Comparison of ENCODE assay signal across 14 mouse cellular contexts in the genomic region with DNA sequence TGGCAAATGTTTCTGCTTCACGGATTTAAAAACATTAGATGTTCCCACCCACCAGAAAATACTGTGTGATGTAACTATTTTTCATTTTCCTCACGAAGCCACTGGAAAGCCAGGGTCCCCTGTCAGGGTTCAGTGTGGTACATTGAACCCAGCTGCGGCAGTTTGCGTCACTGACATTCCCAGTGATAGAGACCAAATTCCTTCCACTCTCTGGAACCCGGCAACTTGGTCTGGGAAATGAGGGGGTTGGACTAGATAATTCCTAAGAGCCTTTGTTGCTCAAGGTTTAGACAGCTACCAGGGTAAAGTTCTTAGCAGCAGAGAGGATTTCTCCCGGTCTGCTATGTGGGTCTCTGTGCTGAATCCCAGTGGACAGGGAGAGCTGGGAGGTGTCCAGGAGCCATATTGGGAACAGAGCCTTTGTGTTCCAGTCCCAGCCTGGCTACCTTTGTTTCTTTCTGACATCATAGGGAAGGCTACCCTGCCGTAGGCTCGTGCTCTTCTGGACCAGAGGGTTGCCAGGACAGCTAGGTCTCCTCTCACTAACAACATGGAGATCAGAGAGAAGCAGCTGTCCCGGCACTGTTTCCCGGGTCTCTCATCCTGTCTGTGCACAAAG.
A peak's percentile ranks its signal among the peaks of the same experiment; 100 is the strongest.
DNase-seq lines count a peak whose midpoint lies in the region; ATAC-seq and TF ChIP-seq lines count a peak whose summit lies in the region.
"Had no signal": no experiment of that assay in that cellular context is flagged by ENCODE, and none has a peak within 500 bp of the region (broad histone marks: within the 10 kb centered on the region; RNA-seq: fewer than 3 reads in every experiment).

No protein-coding gene starts in this region.

- intact Hi-C loops in left cerebral cortex, postnatal 10 days (cut with DNase I): no loop called here

- DNase-seq in lung, postnatal 0 days (ENCODE audit: low spot score): peak; percentile 64
- no peak for DNase-seq in lung, adult 2 months
- peak; percentile 48 to 51 for DNase-seq in heart, adult 9 months (ENCODE audit: low spot score in 2 of 2)
- peak; percentile 7 for DNase-seq in hindbrain, embryonic 10.5 days (ENCODE audit: low spot score)
- DNase-seq in left cerebral cortex, postnatal 10 days (ENCODE audit: extremely low spot score in 1 of 2, low spot score in 2 of 2): no peak
- DNase-seq: cerebellum, adult 11 months; gastrocnemius, postnatal 14 days; thymus, postnatal 14 days had no signal

- 69% methylated on average over 10 of the region's 10 CpGs for whole genome bisulfite sequencing in lung, postnatal 0 days
- 74% methylated on average over 10 of the region's 10 CpGs for WGBS in lung, adult 2 months
- 59% methylated on average over 10 of the region's 10 CpGs for WGBS in hindbrain, embryonic 10.5 days
- 44% methylated on average over 10 of the region's 10 CpGs for WGBS in midbrain, embryonic 13.5 days

- no peak for TF ChIP-seq EP300 in lung, postnatal 0 days (IDR thresholded peaks at IDR 0.05)

- H3K27me3 ChIP-seq in lung, postnatal 0 days (replicated peaks; ENCODE audit: insufficient read depth, low read length): no peaks in the 10 kb centered on the region
- H3K27me3 ChIP-seq in hindbrain, embryonic 10.5 days (ENCODE audit: insufficient read depth, poor library complexity, severe bottlenecking): no peaks in the 10 kb centered on the region
- H3K27me3 ChIP-seq in midbrain, embryonic 13.5 days: no peaks in the 10 kb centered on the region

- no peak for TF ChIP-seq CTCF in lung, postnatal 0 days (IDR thresholded peaks at IDR 0.05)
- TF ChIP-seq CTCF in lung, adult 2 months (IDR thresholded peaks at IDR 0.05; ENCODE audit: insufficient read depth, low read length): no peak

- no peaks in the 10 kb centered on the region for H3K36me3 ChIP-seq in lung, postnatal 0 days (ENCODE audit: insufficient read depth, low read length)
- H3K36me3 ChIP-seq in hindbrain, embryonic 10.5 days: no peaks in the 10 kb centered on the region
- no peaks in the 10 kb centered on the region for H3K36me3 ChIP-seq in midbrain, embryonic 13.5 days
- H3K36me3 ChIP-seq: G1E had no signal

- peak; percentile 60 for ATAC-seq in lung, postnatal 0 days
- peak; percentile 56 for ATAC-seq in midbrain, embryonic 13.5 days
- ATAC-seq in inflammation-experienced regulatory T-cells, adult 6 months: no peak
- ATAC-seq in activated CD4-positive, CD25-positive, alpha-beta regulatory T cell, adult 4 months: no peak
- ATAC-seq: forebrain, embryonic 14.5 days had no signal

- H3K4me2 ChIP-seq in lung, postnatal 0 days (replicated peaks; ENCODE audit: low read depth, low read length): no peak overlapping the region
- H3K4me2 ChIP-seq in midbrain, embryonic 13.5 days (replicated peaks): no peak overlapping the region

- no peak overlapping the region for H3K9ac ChIP-seq in lung, postnatal 0 days (replicated peaks; ENCODE audit: low read depth)
- H3K9ac ChIP-seq in midbrain, embryonic 13.5 days (replicated peaks): no peak overlapping the region

- H3K4me1 ChIP-seq in lung, postnatal 0 days (ENCODE audit: insufficient read depth, low read depth, low read length): no peaks in the 10 kb centered on the region
- no peaks in the 10 kb centered on the region for H3K4me1 ChIP-seq in lung, adult 2 months (ENCODE audit: control insufficient read depth, insufficient read depth, low read length)
- H3K4me1 ChIP-seq in hindbrain, embryonic 10.5 days (replicated peaks): peaks cover 11% of the 10 kb centered on the region
- H3K4me1 ChIP-seq in midbrain, embryonic 13.5 days (replicated peaks): peaks cover 11% of the 10 kb centered on the region

- no peak for TF ChIP-seq POLR2A in lung, adult 2 months (IDR thresholded peaks at IDR 0.05; ENCODE audit: borderline replicate concordance, extremely low read depth, low read depth, low read length)

- H3K27ac ChIP-seq in lung, postnatal 0 days (ENCODE audit: low read length): no peak overlapping the region
- peak overlapping the region; percentile 67; the same call in 1 of the 2 replicates for H3K27ac ChIP-seq in hindbrain, embryonic 10.5 days
- no peak overlapping the region for H3K27ac ChIP-seq in midbrain, embryonic 13.5 days

- no peaks in the 10 kb centered on the region for H3K9me3 ChIP-seq in lung, postnatal 0 days (ENCODE audit: low read length)
- no peaks in the 10 kb centered on the region for H3K9me3 ChIP-seq in hindbrain, embryonic 10.5 days
- H3K9me3 ChIP-seq in midbrain, embryonic 13.5 days: no peaks in the 10 kb centered on the region
- H3K9me3 ChIP-seq: G1E had no signal

- H3K4me3 ChIP-seq in lung, postnatal 0 days (ENCODE audit: low read depth, low read length): no peak overlapping the region
- no peak overlapping the region for H3K4me3 ChIP-seq in lung, adult 2 months (replicated peaks; ENCODE audit: extremely low read depth, low read depth, low read length)
- H3K4me3 ChIP-seq in hindbrain, embryonic 10.5 days: no peak overlapping the region
- H3K4me3 ChIP-seq in midbrain, embryonic 13.5 days (replicated peaks): no peak overlapping the region
- H3K4me3 ChIP-seq: myocyte had no signal

Comparison
In these comparisons a context has a peak if more than half of its experiments do, and no peak if none do; other contexts are left out.
1. DNase-seq: peak in lung, postnatal 0 days (single experiment), heart, adult 9 months (2 of 2) and hindbrain, embryonic 10.5 days (single experiment); none in lung, adult 2 months (single experiment) and left cerebral cortex, postnatal 10 days (0 of 2).
2. ATAC-seq: peak in lung, postnatal 0 days (single experiment) and midbrain, embryonic 13.5 days (single experiment); none in inflammation-experienced regulatory T-cells, adult 6 months (single experiment) and activated CD4-positive, CD25-positive, alpha-beta regulatory T cell, adult 4 months (single experiment).